Mouse (Mus musculus) hindbrain, postnatal 0 days (tissue): ENCODE data around the gene Gm42878. TPM values are rescaled to one million over a fixed set of nuclear protein-coding genes. Genes with fewer than 3 reads are reported as not detected.

ENCODE experiments used
- ATAC-seq: fragments of 200-750 bp; cut with Nextera tagmentation; 2 replicates; pipeline ENCODE4 v1.8.0; 2017; ENCODE audit warnings: mild to moderate bottlenecking, moderate TSS enrichment, moderate library complexity
- DNase-seq: peaks from one replicate; pipeline ENCODE4 v3.0.0-alpha.2; 2015; ENCODE audit warnings: low spot score
- H3K27ac ChIP-seq: fragments of 300-500 bp; sonication (generic); 2 replicates; pipeline ENCODE4 v1.5.1; 2014; ENCODE audit warnings: mild to moderate bottlenecking
- H3K27me3 ChIP-seq: fragments of 300-500 bp; sonication (generic); 2 replicates; pipeline ENCODE4 v1.6.1; 2014; ENCODE audit warnings: low read length, mixed read lengths; ENCODE audit not compliant: insufficient read depth
- H3K36me3 ChIP-seq: fragments of 300-500 bp; sonication (generic); 2 replicates; pipeline ENCODE4 v1.6.1; 2014; ENCODE audit warnings: low read length, mixed read lengths; ENCODE audit not compliant: insufficient read depth
- H3K4me1 ChIP-seq: fragments of 300-500 bp; sonication (generic); 2 replicates; pipeline ENCODE4 v1.6.1; 2014; ENCODE audit warnings: antibody characterized with exemption, low read length, mixed read lengths; ENCODE audit not compliant: insufficient read depth
- H3K4me2 ChIP-seq: fragments of 300-500 bp; sonication (generic); 2 replicates; pipeline ENCODE4 v1.6.1; 2014; ENCODE audit warnings: low read depth, mild to moderate bottlenecking, low read length, moderate library complexity, mixed read lengths
- H3K4me3 ChIP-seq: fragments of 300-500 bp; sonication (generic); 2 replicates; pipeline ENCODE4 v1.5.1; 2014; ENCODE audit warnings: low read length
- H3K9ac ChIP-seq: fragments of 300-500 bp; sonication (generic); replicated peaks from 2 replicates; pipeline ENCODE4 v1.6.1; 2014; ENCODE audit warnings: mild to moderate bottlenecking, low read length, moderate library complexity, mixed read lengths
- H3K9me3 ChIP-seq: fragments of 300-500 bp; sonication (generic); 2 replicates; pipeline ENCODE4 v1.6.1; 2016; ENCODE audit warnings: low read length, mixed read lengths
- CTCF ChIP-seq: IDR thresholded peaks from 2 replicates; pipeline ENCODE4 v1.5.1; 2016; ENCODE audit warnings: antibody characterized with exemption, control low read depth, low read depth
- WGBS: fragments of 180-500 bp; shearing (Covaris S2); extraction: QIAGEN DNeasy Blood & Tissue Kit; methylation state at CpG from one replicate; pipeline ENCODE4 v1.1.7; 2014; 5-methylcytosine and 5-hydroxymethylcytosine counted together
- polyA plus RNA-seq: library from polyadenylated mRNA; unstranded; fragments of >200 nt; fragmentation: Nextera tagmentation; extraction: Ambion mirVana; gene quantifications from 2 replicates; pipeline ENCODE4 v1.2.1, GENCODE M21; 2015
- total RNA-seq: library from RNA; depleted of rRNA; stranded (reverse); fragments of >200 nt; gene quantifications from 2 replicates; pipeline ENCODE4 v1.2.3, GENCODE M21; 2014

Gene Gm42878
- total and polyA plus RNA-seq, 2 experiments from 2014 or later: not detected

DNA sequence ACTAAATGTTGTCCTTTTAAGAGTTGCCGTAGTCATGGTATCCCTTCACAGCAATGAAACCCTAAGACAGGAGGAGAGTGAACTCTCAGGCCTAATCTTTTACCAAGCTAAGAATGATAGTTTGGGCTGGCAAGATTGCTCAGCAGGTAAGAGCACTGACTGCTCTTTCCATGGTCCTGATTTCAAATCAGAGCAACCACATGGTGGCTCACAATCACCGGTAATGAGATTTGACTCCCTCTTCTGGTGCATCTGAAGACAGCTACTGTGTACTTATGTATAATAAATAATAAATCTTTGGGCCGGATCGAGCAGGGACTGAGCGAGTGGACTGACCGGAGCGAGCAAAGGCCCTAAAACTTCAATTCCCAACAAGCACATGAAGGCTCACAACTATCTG is 4.0 kb downstream of the Gm42878 start:
- peak; percentile 43 for TF ChIP-seq CTCF
- no peak overlapping the region for H3K4me2 ChIP-seq
- H3K4me3 ChIP-seq: no peak overlapping the region
- DNase-seq: peak; percentile 25
- no peak overlapping the region for H3K9ac ChIP-seq
- H3K36me3 ChIP-seq: peaks cover under 1% of the 10 kb centered on the region; the same call in 1 of the 2 replicates
- peaks cover 7% of the 10 kb centered on the region for H3K4me1 ChIP-seq
- ATAC-seq: no peak
- no peak overlapping the region for H3K27ac ChIP-seq
- no peaks in the 10 kb centered on the region for H3K27me3 ChIP-seq
- WGBS: 86% methylated on average over 7 of the region's 7 CpGs
- no peaks in the 10 kb centered on the region for H3K9me3 ChIP-seq

- Histone ChIP-seq H3K27ac (no peak overlapping the region), H3K4me1 (peaks cover 7% of the 10 kb centered on the region), H3K27me3 (no peaks in the 10 kb centered on the region), H3K4me2 (no peak overlapping the region), H3K36me3 (peaks cover 11% of the 10 kb centered on the region), H3K4me3 (no peak overlapping the region), H3K9ac (no peak overlapping the region), H3K9me3 (no peaks in the 10 kb centered on the region)
- DNase-seq (no peak), ATAC-seq (no peak)
- no peak for TF ChIP-seq CTCF
- WGBS: 89% methylated on average over 5 of the region's 5 CpGs
Observed at GRCm38 (mm10) chr5:121540066-121540465, 5.2 kb downstream of the Gm42878 start.

- Histone ChIP-seq H3K4me2 (no peak overlapping the region), H3K9me3 (no peaks in the 10 kb centered on the region), H3K36me3 (peaks cover 31% of the 10 kb centered on the region), H3K9ac (no peak overlapping the region), H3K27me3 (no peaks in the 10 kb centered on the region), H3K4me1 (no peaks in the 10 kb centered on the region), H3K27ac (no peak overlapping the region), H3K4me3 (no peak overlapping the region)
- DNase-seq (no peak), ATAC-seq (no peak)
- whole genome bisulfite sequencing: 80% methylated on average over 2 of the region's 2 CpGs
- no peak for TF ChIP-seq CTCF
Observed at GRCm38 (mm10) chr5:121537588-121537987, 7.7 kb downstream of the Gm42878 start.

DNA sequence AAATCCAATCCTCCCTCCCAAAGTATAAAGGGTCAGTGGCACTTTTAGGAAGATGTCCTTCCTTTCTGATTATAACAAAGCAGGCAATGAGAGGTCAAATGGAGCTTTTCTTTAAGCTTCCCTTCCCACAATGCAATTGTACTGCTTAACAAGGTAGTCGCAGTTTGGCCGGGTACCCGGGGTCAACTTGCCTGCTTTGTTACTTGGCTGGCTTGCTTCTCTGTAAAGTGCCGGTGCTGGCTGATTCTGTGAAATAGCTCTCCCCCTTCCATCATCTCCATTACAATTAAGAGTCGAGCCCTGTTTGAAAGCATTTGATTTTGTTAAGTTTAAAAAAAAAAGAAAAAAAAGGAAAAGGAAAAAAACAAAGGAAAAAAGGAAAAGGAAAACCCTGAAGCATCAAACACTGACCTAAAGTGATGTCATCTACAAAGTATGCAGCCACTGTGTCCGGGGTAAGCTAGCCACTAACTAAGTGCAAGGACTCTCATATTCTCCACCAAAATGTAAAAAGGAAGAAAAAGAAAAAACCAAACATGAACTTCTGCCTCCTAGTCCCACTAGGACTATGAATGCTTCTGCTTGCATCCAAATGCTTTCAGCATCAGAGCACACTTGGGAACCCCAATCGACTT is 8.2 kb downstream of the Gm42878 start:
- no peak for ATAC-seq
- no peaks in the 10 kb centered on the region for H3K9me3 ChIP-seq
- no peaks in the 10 kb centered on the region for H3K27me3 ChIP-seq
- TF ChIP-seq CTCF: no peak
- no peaks in the 10 kb centered on the region for H3K4me1 ChIP-seq
- H3K27ac ChIP-seq: no peak overlapping the region
- no peak overlapping the region for H3K4me2 ChIP-seq
- peaks cover 36% of the 10 kb centered on the region for H3K36me3 ChIP-seq
- no peak overlapping the region for H3K9ac ChIP-seq
- WGBS: 46% methylated on average over 7 of the region's 7 CpGs
- DNase-seq: no peak
- H3K4me3 ChIP-seq: no peak overlapping the region

DNA sequence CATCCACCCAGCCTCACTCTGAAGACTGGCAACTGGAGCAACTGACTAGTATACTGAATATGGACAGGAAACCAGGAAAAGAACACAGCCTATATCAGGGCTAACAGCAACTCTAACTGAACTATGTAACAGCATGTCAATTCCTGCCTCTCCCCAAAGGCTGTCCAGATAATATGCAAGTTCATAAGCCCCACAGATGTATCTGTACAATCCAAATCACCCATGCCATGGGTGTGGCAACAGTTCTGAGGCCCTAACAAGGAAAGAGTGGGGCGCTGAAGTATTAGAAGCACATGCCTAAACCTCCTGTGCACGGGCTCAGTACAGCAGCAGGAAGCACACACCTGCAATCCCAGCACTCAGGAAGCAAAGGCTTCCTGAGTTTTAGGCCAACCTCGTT is 10.2 kb downstream of the Gm42878 start:
- Histone ChIP-seq H3K27ac (no peak overlapping the region), H3K9me3 (no peaks in the 10 kb centered on the region), H3K4me3 (no peak overlapping the region), H3K4me1 (no peaks in the 10 kb centered on the region), H3K27me3 (no peaks in the 10 kb centered on the region), H3K4me2 (no peak overlapping the region), H3K9ac (no peak overlapping the region), H3K36me3 (peaks cover 51% of the 10 kb centered on the region)
- DNase-seq (no peak), ATAC-seq (no peak)
- 97% methylated on average over 3 of the region's 3 CpGs for WGBS
- TF ChIP-seq CTCF: no peak

GRCm38 (mm10) chr5:121534521-121534920 is 10.8 kb downstream of the Gm42878 start:
- Histone ChIP-seq H3K9ac (no peak overlapping the region), H3K4me1 (no peaks in the 10 kb centered on the region), H3K36me3 (peaks cover 55% of the 10 kb centered on the region), H3K27me3 (no peaks in the 10 kb centered on the region), H3K4me3 (no peak overlapping the region), H3K27ac (no peak overlapping the region), H3K9me3 (no peaks in the 10 kb centered on the region), H3K4me2 (no peak overlapping the region)
- peak; percentile 57 for TF ChIP-seq CTCF
- DNase-seq (peak; percentile 25), ATAC-seq (no peak)
- 97% methylated on average over 5 of the region's 5 CpGs for WGBS

- WGBS: 66% methylated on average over 8 of the region's 8 CpGs
- Histone ChIP-seq H3K36me3 (peaks cover 62% of the 10 kb centered on the region), H3K4me1 (no peaks in the 10 kb centered on the region), H3K9me3 (no peaks in the 10 kb centered on the region), H3K27me3 (no peaks in the 10 kb centered on the region), H3K4me3 (no peak overlapping the region), H3K9ac (no peak overlapping the region), H3K27ac (no peak overlapping the region), H3K4me2 (no peak overlapping the region)
- TF ChIP-seq CTCF: no peak
- DNase-seq: no peak
- ATAC-seq: no peak
Observed at GRCm38 (mm10) chr5:121526961-121527360, 18.3 kb downstream of the Gm42878 start.
